Mouse (Mus musculus): ENCODE results near the gene Epn3. TPM values are rescaled to one million over a fixed set of nuclear protein-coding genes. Genes with fewer than 3 reads are reported as not detected.

Epn3 gene
- polyA plus RNA-seq, 1 experiment: 2.6 TPM

DNA sequence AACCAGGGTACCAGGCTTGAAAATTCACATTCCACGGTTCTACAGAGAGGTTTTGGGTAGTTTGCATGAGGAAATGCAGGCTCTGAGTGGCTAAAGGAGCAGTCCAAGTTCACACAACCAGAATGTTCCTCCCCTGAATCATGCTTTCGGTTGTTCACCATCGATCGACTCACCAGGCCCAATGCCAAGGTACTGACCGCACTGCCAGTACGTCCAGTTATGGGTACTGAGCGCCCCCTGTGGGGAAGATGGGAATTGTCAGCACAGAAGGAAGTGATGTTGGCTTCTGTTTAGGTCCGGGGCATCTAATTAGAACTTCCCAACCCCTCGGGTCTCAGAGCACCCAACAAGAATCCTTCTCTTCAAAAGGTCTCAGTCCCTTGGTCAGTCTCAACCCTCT, 44.2 kb upstream of the Epn3 start:
- Histone ChIP-seq H3K27me3 (ENCODE audit: control insufficient read depth, insufficient read depth, low read length) (no peaks in the 10 kb centered on the region), H3K4me1 (ENCODE audit: control insufficient read depth, insufficient read depth, insufficient read length, low read length) (peaks cover 12% of the 10 kb centered on the region), H3K27ac (ENCODE audit: insufficient read depth, low read depth, low read length) (peak overlapping the region; percentile 60; the same call in 1 of the 2 replicates), H3K4me3 (ENCODE audit: low read depth, low read length) (no peak overlapping the region), H3K36me3 (ENCODE audit: control insufficient read depth, insufficient read depth, low read length) (0 out of 2 replicates have a peak, but pooled peaks cover 2% of the 10 kb centered on the region)
- WGBS: 4% methylated on average over 9 of the region's 9 CpGs
- TF ChIP-seq CTCF (IDR thresholded peaks at IDR 0.05; ENCODE audit: extremely low read depth, insufficient read length, insufficient replicate concordance, low read depth, low read length): peak; percentile 84; the same call in 1 of the 2 replicates
- no peak for TF ChIP-seq POLR2A (IDR thresholded peaks at IDR 0.05; ENCODE audit: low read depth, low read length)

DNA sequence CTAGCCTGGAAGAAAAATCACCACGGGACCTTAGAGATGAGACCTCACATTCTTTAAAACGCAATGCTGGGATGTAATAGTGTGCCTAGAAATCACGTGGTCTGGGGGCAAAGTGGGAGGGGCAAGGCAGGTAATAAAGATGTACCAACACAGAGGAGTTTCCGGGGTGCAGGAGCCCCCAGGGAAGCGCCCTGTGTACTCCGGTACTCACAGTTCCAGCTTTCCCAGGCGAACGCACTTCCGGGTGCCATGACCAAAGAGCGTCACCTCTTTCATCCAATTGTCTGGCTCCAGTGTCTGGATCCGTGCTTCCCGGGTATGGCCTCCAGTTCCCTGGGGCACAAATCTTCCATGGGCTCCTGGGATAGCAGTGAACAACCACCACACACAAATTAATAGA, 43.6 kb upstream of the Epn3 start:
- 84% methylated on average over 12 of the region's 12 CpGs for WGBS

GRCm38 (mm10) chr11:94542400-94542799, 42.6 kb upstream of the Epn3 start:
- Histone ChIP-seq H3K36me3 (ENCODE audit: control insufficient read depth, insufficient read depth, low read length) (0 out of 2 replicates have a peak, but pooled peaks cover 2% of the 10 kb centered on the region), H3K27ac (ENCODE audit: insufficient read depth, low read depth, low read length) (no peak overlapping the region), H3K4me3 (ENCODE audit: low read depth, low read length) (no peak overlapping the region), H3K27me3 (ENCODE audit: control insufficient read depth, insufficient read depth, low read length) (no peaks in the 10 kb centered on the region), H3K4me1 (ENCODE audit: control insufficient read depth, insufficient read depth, insufficient read length, low read length) (peaks cover 12% of the 10 kb centered on the region; the same call in 1 of the 2 replicates)
- WGBS: 92% methylated on average over 4 of the region's 4 CpGs
- TF ChIP-seq POLR2A (IDR thresholded peaks at IDR 0.05; ENCODE audit: low read depth, low read length) (no peak), CTCF (IDR thresholded peaks at IDR 0.05; ENCODE audit: extremely low read depth, insufficient read length, insufficient replicate concordance, low read depth, low read length) (no peak)

More for the DNA sequence above, 43.6 kb upstream of the Epn3 start:
- H3K4me1 ChIP-seq (ENCODE audit: control insufficient read depth, insufficient read depth, insufficient read length, low read length): peaks cover 13% of the 10 kb centered on the region
- H3K27ac ChIP-seq (ENCODE audit: insufficient read depth, low read depth, low read length): peak overlapping the region; percentile 60; the same call in 1 of the 2 replicates
- no peak for TF ChIP-seq CTCF (IDR thresholded peaks at IDR 0.05; ENCODE audit: extremely low read depth, insufficient read length, insufficient replicate concordance, low read depth, low read length)
- H3K36me3 ChIP-seq (ENCODE audit: control insufficient read depth, insufficient read depth, low read length): 0 out of 2 replicates have a peak, but pooled peaks cover 2% of the 10 kb centered on the region
- H3K27me3 ChIP-seq (ENCODE audit: control insufficient read depth, insufficient read depth, low read length): no peaks in the 10 kb centered on the region
- H3K4me3 ChIP-seq (ENCODE audit: low read depth, low read length): no peak overlapping the region

- 87% methylated on average over 7 of the region's 7 CpGs for WGBS
- Histone ChIP-seq H3K4me1 (ENCODE audit: control insufficient read depth, insufficient read depth, insufficient read length, low read length) (peaks cover 17% of the 10 kb centered on the region; the same call in 1 of the 2 replicates), H3K4me3 (ENCODE audit: low read depth, low read length) (no peak overlapping the region), H3K27me3 (ENCODE audit: control insufficient read depth, insufficient read depth, low read length) (no peaks in the 10 kb centered on the region), H3K27ac (ENCODE audit: insufficient read depth, low read depth, low read length) (no peak overlapping the region), H3K36me3 (ENCODE audit: control insufficient read depth, insufficient read depth, low read length) (0 out of 2 replicates have a peak, but pooled peaks cover 2% of the 10 kb centered on the region)
- TF ChIP-seq CTCF (IDR thresholded peaks at IDR 0.05; ENCODE audit: extremely low read depth, insufficient read length, insufficient replicate concordance, low read depth, low read length) (no peak), POLR2A (IDR thresholded peaks at IDR 0.05; ENCODE audit: low read depth, low read length) (no peak)
Observed at GRCm38 (mm10) chr11:94539761-94540160, 40.0 kb upstream of the Epn3 start.

- 36% methylated on average over 8 of the region's 8 CpGs for WGBS
- TF ChIP-seq CTCF (IDR thresholded peaks at IDR 0.05; ENCODE audit: extremely low read depth, insufficient read length, insufficient replicate concordance, low read depth, low read length): no peak
- H3K27ac ChIP-seq (ENCODE audit: insufficient read depth, low read depth, low read length): 0 out of 2 replicates have a peak overlapping the region, but pooled peaks have one; percentile 4
- H3K27me3 ChIP-seq (ENCODE audit: control insufficient read depth, insufficient read depth, low read length): no peaks in the 10 kb centered on the region
- peaks cover 17% of the 10 kb centered on the region; the same call in 1 of the 2 replicates for H3K4me1 ChIP-seq (ENCODE audit: control insufficient read depth, insufficient read depth, insufficient read length, low read length)
- H3K36me3 ChIP-seq (ENCODE audit: control insufficient read depth, insufficient read depth, low read length): 0 out of 2 replicates have a peak, but pooled peaks cover 2% of the 10 kb centered on the region
- no peak overlapping the region for H3K4me3 ChIP-seq (ENCODE audit: low read depth, low read length)
Observed at GRCm38 (mm10) chr11:94538733-94539292, 39.0 kb upstream of the Epn3 start.

DNA sequence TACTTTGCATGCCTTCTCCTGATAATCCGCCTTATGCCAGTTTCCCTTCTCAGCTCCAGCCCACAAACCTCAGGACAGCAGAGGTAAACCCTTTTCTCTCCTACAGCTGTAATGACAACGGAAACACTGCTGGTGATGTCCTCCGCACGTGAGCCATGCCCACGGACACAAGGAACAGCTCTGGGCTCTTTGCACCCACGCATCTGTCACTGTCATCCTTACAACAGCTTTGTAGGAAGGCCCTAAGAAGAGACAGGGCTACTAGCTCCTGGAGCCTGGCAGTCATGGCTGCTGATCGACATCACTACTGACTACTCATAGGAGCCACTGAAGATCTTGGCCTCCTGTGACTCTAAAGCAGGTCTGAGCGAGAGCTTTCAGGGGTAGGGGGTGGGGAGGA, 33.4 kb upstream of the Epn3 start:
- peaks cover 17% of the 10 kb centered on the region; the same call in 1 of the 2 replicates for H3K4me1 ChIP-seq (ENCODE audit: control insufficient read depth, insufficient read depth, insufficient read length, low read length)
- 90% methylated on average over 8 of the region's 8 CpGs for WGBS
- no peak overlapping the region for H3K4me3 ChIP-seq (ENCODE audit: low read depth, low read length)
- no peaks in the 10 kb centered on the region for H3K36me3 ChIP-seq (ENCODE audit: control insufficient read depth, insufficient read depth, low read length)
- no peak overlapping the region for H3K27ac ChIP-seq (ENCODE audit: insufficient read depth, low read depth, low read length)
- H3K27me3 ChIP-seq (ENCODE audit: control insufficient read depth, insufficient read depth, low read length): no peaks in the 10 kb centered on the region
- TF ChIP-seq CTCF (IDR thresholded peaks at IDR 0.05; ENCODE audit: extremely low read depth, insufficient read length, insufficient replicate concordance, low read depth, low read length): no peak
- TF ChIP-seq POLR2A (IDR thresholded peaks at IDR 0.05; ENCODE audit: low read depth, low read length): no peak

DNA sequence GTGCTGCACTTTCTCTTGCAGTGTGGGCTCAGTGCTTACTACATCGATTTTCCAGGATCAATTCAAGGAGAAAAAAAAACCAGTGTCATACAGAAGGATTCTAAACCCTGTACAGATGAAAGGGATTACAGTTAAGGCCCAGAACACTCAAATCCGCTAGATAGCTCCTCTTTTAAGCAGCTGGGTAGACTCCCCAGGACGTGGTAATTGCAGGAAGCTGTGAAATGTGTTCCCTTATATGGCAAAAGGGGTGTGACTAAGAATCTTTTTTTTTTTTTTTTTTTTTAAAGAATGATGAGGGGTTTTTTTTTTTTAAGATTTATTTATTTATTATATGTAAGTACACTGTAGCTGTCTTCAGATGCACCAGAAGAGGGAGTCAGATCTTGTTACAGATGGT, 29.1 kb upstream of the Epn3 start:
- no peak overlapping the region for H3K27ac ChIP-seq (ENCODE audit: insufficient read depth, low read depth, low read length)
- 46% methylated on average over 3 of the region's 3 CpGs for WGBS

More for the DNA sequence above, 29.1 kb upstream of the Epn3 start:
- H3K27me3 ChIP-seq (ENCODE audit: control insufficient read depth, insufficient read depth, low read length): no peaks in the 10 kb centered on the region
- H3K4me1 ChIP-seq (ENCODE audit: control insufficient read depth, insufficient read depth, insufficient read length, low read length): peaks cover 10% of the 10 kb centered on the region; the same call in 1 of the 2 replicates
- TF ChIP-seq CTCF (IDR thresholded peaks at IDR 0.05; ENCODE audit: extremely low read depth, insufficient read length, insufficient replicate concordance, low read depth, low read length) (no peak), POLR2A (IDR thresholded peaks at IDR 0.05; ENCODE audit: low read depth, low read length) (no peak)
- H3K36me3 ChIP-seq (ENCODE audit: control insufficient read depth, insufficient read depth, low read length): no peaks in the 10 kb centered on the region
- H3K4me3 ChIP-seq (ENCODE audit: low read depth, low read length): no peak overlapping the region
